Mouse (Mus musculus): ENCODE data around the gene Sh3kbp1. TPM values are rescaled to one million over a fixed set of nuclear protein-coding genes. Genes with fewer than 3 reads are reported as not detected.
"Not testable (repeated sequence)": the region's sequence is repeated elsewhere in the genome, so short reads cannot be mapped to it uniquely, and the experiment has no call there.

Sh3kbp1 gene
- polyA plus RNA-seq (2015; fragmentation: Nextera tagmentation; extraction: Ambion mirVana): 31.0 and 33.5 TPM in 2 replicates

DNA sequence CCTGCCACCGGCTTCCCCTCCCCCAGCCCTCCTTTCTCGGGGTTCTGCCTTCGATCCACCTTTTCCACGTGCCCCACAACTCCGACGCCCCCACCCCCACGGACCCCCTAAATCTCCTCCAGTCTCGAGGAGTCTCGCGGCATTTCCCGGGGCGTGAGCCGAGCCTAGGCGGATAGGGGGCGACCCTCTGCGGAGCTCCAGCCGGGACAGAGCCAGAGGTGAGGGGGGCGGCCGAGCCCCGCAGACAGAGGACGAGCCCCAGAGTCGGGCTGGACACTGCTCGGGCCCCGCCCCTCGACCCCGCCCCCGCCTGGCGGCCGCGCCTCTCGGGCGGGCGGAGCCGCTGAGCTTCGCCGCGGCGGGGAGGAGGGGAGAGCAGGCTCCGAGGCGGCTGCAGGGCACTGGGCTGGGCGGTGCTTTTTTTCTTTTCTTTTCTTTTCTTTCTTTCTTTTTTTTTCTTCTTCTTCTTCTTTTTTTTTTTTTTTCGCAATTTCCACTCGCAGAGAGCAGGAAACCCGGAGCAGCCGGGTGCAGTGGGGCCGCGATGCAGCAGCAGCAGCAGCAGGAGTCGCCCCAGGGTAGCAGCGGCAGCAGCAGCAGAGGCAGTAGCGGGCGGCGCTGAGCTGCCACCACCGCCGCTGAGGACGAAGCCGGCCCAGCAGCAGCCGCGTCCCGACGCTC lies at the start of gene Sh3kbp1:
TSS of gene Sh3kbp1 (plus strand) at position 366 of the 681 bp plus-strand sequence.
- WGBS: 16% methylated on average over 38 of the region's 60 CpGs
- Histone ChIP-seq H3K4me2 (ENCODE audit: low read depth, low read length) (peak within 1 kb of the TSS; percentile 81), H3K27me3 (ENCODE audit: control insufficient read depth, insufficient read depth, low read depth, low read length) (no peaks in the 10 kb centered on the region), H3K4me3 (ENCODE audit: low read length) (peak within 1 kb of the TSS; percentile 61), H3K36me3 (ENCODE audit: control insufficient read depth, insufficient read depth, low read length) (no peaks in the 10 kb centered on the region), H3K4me1 (replicated peaks; ENCODE audit: control insufficient read depth, insufficient read depth, low read length) (no peaks in the 10 kb centered on the region), H3K27ac (ENCODE audit: low read length) (peak within 1 kb of the TSS; percentile 68), H3K9me3 (ENCODE audit: control insufficient read depth, low read length) (no peaks in the 10 kb centered on the region), H3K9ac (ENCODE audit: low read length) (peak within 1 kb of the TSS; percentile 73)
- peak; percentile 92 for ATAC-seq (ENCODE audit: low read depth)

DNA sequence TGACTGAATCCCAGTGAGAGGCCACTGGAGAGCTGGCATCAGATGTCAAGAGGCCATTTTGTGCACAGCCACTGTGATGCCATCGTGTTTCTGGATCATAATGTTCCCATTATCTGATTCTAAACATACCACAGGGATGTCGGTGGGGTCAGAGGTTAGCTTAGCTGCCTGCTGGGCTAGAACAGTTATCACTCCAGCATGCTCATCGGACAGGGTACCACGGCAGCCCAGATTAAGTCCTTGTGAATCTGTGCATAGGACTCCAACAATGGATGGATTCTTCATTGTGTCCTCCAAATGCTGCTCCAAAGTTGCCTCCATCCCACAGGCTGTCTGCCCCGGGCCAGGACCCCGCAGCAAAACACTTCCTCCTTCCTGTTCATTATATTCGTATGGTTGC lies 42.3 kb upstream of the Sh3kbp1 start:
- H3K36me3 ChIP-seq (ENCODE audit: control insufficient read depth, insufficient read depth, low read length); H3K4me1 ChIP-seq (replicated peaks; ENCODE audit: control insufficient read depth, insufficient read depth, low read length); H3K9me3 ChIP-seq (ENCODE audit: control insufficient read depth, low read length); H3K27me3 ChIP-seq (ENCODE audit: control insufficient read depth, insufficient read depth, low read depth, low read length); H3K4me3 ChIP-seq (ENCODE audit: low read length); ATAC-seq (ENCODE audit: low read depth); H3K27ac ChIP-seq (ENCODE audit: low read length); H3K4me2 ChIP-seq (ENCODE audit: low read depth, low read length); H3K9ac ChIP-seq (ENCODE audit: low read length): not testable (repeated sequence)
- 82% methylated on average over 7 of the region's 7 CpGs for WGBS

DNA sequence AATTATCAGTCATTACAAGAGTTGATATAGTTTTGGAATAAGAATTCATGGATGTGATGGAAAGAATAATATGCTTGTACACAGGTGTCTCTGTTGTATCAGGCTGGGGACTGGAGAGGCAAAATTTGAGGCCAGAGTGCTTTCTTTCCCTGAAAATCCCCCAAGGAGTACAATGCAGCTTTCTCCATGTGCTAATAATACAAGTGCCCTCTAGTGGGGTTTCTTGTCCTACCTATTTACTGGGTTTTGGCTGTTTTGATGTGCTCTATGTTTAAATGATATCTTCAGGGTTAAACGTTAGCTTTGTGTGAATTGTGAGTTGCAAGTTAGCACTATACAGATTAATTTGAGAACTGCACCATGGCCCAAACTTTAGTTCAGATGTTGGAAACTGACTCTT lies 35.4 kb upstream of the Sh3kbp1 start:
- 48% methylated on average over 1 of the region's 1 CpGs for WGBS
- no peaks in the 10 kb centered on the region for H3K9me3 ChIP-seq (ENCODE audit: control insufficient read depth, low read length)
- no peak overlapping the region for H3K4me2 ChIP-seq (ENCODE audit: low read depth, low read length)
- H3K4me3 ChIP-seq (ENCODE audit: low read length): no peak overlapping the region
- no peak overlapping the region for H3K27ac ChIP-seq (ENCODE audit: low read length)
- no peak overlapping the region for H3K9ac ChIP-seq (ENCODE audit: low read length)
- no peak for ATAC-seq (ENCODE audit: low read depth)
- H3K4me1 ChIP-seq (replicated peaks; ENCODE audit: control insufficient read depth, insufficient read depth, low read length): no peaks in the 10 kb centered on the region
- H3K36me3 ChIP-seq (ENCODE audit: control insufficient read depth, insufficient read depth, low read length): no peaks in the 10 kb centered on the region
- no peaks in the 10 kb centered on the region for H3K27me3 ChIP-seq (ENCODE audit: control insufficient read depth, insufficient read depth, low read depth, low read length)

DNA sequence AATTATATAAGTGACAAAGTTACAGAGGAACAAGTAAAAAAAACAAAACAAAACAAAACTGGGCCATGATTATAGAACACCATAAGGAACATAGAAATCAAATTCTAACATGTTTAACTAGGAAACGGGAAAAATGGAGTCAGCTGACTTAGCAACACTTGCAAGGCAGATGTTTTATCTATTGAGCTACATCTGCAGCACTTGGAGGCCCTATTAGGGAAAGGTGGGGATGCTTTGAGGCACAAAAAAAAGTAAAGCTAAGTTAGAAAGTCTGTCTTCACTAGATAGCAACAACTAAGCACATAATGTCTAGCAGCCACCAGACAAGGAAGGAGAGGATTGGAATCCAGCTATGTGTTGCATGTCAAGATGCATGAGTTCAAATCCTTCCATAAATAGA lies 29.6 kb upstream of the Sh3kbp1 start:
- no peak overlapping the region for H3K4me2 ChIP-seq (ENCODE audit: low read depth, low read length)

DNA sequence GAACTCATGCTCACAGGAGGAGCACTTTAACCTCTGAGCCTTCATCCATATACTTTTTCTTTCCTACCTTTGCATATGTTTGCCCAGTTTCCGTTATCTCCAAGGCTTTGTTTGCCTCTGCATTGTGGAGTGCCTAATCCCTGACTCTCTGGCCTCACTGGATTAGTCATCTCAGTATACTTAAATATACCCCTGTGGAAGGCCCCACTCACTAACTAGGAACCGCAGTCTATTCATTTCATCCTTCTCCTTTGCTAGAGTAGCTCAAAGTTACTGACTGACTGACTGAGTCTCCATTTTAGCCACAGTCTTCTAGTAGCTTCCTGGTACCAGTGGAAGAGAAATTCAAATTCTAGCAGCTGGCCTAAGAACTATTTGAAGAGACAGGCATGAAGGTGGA lies 22.2 kb upstream of the Sh3kbp1 start:
- no peak for ATAC-seq (ENCODE audit: low read depth)
- H3K9ac ChIP-seq (ENCODE audit: low read length): no peak overlapping the region
- no peaks in the 10 kb centered on the region for H3K36me3 ChIP-seq (ENCODE audit: control insufficient read depth, insufficient read depth, low read length)
- H3K4me1 ChIP-seq (replicated peaks; ENCODE audit: control insufficient read depth, insufficient read depth, low read length): no peaks in the 10 kb centered on the region
- WGBS: 76% methylated on average over 2 of the region's 2 CpGs
- no peak overlapping the region for H3K27ac ChIP-seq (ENCODE audit: low read length)
- no peak overlapping the region for H3K4me2 ChIP-seq (ENCODE audit: low read depth, low read length)
- H3K27me3 ChIP-seq (ENCODE audit: control insufficient read depth, insufficient read depth, low read depth, low read length): no peaks in the 10 kb centered on the region
- no peak overlapping the region for H3K4me3 ChIP-seq (ENCODE audit: low read length)
- H3K9me3 ChIP-seq (ENCODE audit: control insufficient read depth, low read length): no peaks in the 10 kb centered on the region

More for the DNA sequence above, 29.6 kb upstream of the Sh3kbp1 start:
- no peak for ATAC-seq (ENCODE audit: low read depth)
- Histone ChIP-seq H3K27me3 (ENCODE audit: control insufficient read depth, insufficient read depth, low read depth, low read length) (no peaks in the 10 kb centered on the region), H3K4me3 (ENCODE audit: low read length) (no peak overlapping the region), H3K4me1 (replicated peaks; ENCODE audit: control insufficient read depth, insufficient read depth, low read length) (no peaks in the 10 kb centered on the region), H3K9me3 (ENCODE audit: control insufficient read depth, low read length) (no peaks in the 10 kb centered on the region), H3K27ac (ENCODE audit: low read length) (no peak overlapping the region), H3K9ac (ENCODE audit: low read length) (no peak overlapping the region), H3K36me3 (ENCODE audit: control insufficient read depth, insufficient read depth, low read length) (no peaks in the 10 kb centered on the region)
- 77% methylated on average over 1 of the region's 1 CpGs for WGBS

DNA sequence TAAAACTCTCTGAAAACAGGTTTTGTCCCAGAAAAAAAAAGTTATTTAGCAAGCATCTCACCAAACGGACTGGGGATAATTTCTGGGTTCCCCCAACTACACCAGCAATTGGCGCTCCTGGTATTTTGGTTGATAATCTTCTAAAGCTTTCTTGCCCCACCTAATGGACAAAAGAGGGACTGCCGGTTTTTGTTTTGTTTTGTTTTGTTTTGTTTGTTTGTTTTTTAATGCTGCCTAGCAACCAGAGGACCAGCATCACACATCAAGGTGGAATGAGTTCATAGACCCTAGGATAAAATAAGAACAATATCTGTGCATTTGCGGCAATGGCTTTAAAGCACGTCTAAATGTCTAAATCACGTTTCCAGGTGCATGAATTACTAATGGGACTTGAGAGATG lies 20.1 kb upstream of the Sh3kbp1 start:
- ATAC-seq (ENCODE audit: low read depth): no peak
- Histone ChIP-seq H3K4me2 (ENCODE audit: low read depth, low read length) (no peak overlapping the region), H3K27me3 (ENCODE audit: control insufficient read depth, insufficient read depth, low read depth, low read length) (0 out of 2 replicates have a peak, but pooled peaks cover 2% of the 10 kb centered on the region), H3K4me3 (ENCODE audit: low read length) (no peak overlapping the region), H3K9me3 (ENCODE audit: control insufficient read depth, low read length) (no peaks in the 10 kb centered on the region), H3K36me3 (ENCODE audit: control insufficient read depth, insufficient read depth, low read length) (no peaks in the 10 kb centered on the region), H3K4me1 (replicated peaks; ENCODE audit: control insufficient read depth, insufficient read depth, low read length) (no peaks in the 10 kb centered on the region), H3K9ac (ENCODE audit: low read length) (no peak overlapping the region), H3K27ac (ENCODE audit: low read length) (no peak overlapping the region)
- 42% methylated on average over 6 of the region's 6 CpGs for WGBS

DNA sequence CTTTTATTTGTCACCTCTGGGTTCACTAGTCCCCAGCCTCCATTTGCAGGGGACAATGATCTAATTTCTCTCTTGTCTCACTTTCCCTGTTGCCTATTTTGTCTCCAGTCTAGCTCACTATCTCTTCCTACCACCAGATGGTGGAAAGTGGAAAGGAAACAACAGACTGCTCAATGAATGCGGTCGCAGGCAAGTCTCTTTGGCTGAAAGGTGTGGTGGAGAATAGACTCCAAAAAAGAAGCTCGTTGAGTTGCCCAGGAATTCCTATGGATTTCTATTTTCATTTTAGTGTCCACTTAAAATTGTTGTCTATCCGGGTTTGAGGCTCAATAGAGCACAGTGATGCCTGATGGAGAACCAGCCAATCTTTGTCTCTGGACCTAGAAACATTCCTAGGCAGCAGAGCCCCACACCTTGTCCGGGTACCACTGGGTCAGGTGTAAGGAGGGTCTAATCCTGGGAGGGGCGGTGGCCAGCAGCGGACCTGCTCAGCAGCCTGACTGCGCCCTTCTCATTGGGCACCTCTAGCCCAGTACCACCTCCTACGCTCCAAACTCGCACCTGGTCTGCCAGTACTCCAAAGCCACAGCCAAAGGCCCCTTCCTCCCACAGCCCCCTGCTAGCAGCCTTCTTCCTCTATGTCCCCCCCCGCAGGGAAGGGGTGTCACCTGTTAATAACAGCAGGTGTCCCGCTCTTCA lies 715 bp upstream of the Sh3kbp1 start:
- no peaks in the 10 kb centered on the region for H3K4me1 ChIP-seq (replicated peaks; ENCODE audit: control insufficient read depth, insufficient read depth, low read length)
- H3K9ac ChIP-seq (ENCODE audit: low read length): no peak overlapping the region
- peak; percentile 25; the same call in 1 of the 2 replicates for ATAC-seq (ENCODE audit: low read depth)
- peak overlapping the region; percentile 61 for H3K4me3 ChIP-seq (ENCODE audit: low read length)
- H3K4me2 ChIP-seq (ENCODE audit: low read depth, low read length): peak overlapping the region; percentile 81
- WGBS: 23% methylated on average over 12 of the region's 12 CpGs
- H3K9me3 ChIP-seq (ENCODE audit: control insufficient read depth, low read length): no peaks in the 10 kb centered on the region
- H3K27ac ChIP-seq (ENCODE audit: low read length): no peak overlapping the region
- no peaks in the 10 kb centered on the region for H3K27me3 ChIP-seq (ENCODE audit: control insufficient read depth, insufficient read depth, low read depth, low read length)
- no peaks in the 10 kb centered on the region for H3K36me3 ChIP-seq (ENCODE audit: control insufficient read depth, insufficient read depth, low read length)

DNA sequence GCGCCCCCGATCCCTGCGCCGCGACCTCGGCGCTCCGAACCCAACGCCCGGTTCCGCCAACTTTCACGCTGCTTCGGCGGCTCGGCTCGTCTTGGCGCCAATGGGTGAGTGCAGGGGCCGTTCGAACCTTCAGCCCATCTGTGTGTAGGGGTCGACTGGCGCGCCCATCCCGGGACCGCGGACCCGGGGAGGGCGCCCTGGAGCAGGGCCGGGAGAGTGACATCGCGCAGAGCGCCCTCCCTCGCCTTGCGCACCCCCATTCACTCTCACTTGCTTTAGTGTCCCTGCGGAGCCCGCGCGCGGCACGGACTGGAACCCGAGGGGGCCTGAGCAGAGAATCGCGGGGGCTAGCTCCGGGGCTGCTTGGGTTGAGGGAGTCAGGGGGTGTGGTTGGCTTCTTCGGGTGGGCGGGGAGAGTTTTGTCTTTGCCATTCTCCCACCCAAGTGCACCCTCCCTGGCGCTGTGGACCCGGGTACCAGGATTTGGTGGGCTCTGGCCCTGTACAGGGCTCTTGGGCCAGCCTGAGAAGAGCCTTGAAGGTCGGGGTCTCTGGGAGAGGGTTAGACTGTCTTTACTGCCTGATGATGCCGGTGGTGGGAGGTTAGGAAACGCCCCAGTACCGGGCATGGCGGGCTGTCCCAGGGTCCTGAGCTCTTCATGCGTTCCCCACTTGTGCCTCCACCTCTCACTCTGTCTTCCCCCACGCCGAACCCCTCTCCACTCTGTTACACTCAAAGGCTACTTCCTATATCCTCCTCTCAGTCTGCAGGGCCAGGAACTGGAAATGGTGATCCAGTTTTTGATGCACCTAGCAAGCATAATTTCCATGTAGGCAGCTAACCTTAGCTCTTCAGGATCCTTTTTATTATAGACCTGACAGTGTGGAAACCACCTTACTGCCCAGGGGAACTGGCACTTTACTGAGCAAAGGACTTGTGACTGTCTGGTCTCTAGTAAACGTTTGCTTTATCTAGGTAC lies 805 bp downstream of the Sh3kbp1 start:
- no peaks in the 10 kb centered on the region for H3K27me3 ChIP-seq (ENCODE audit: control insufficient read depth, insufficient read depth, low read depth, low read length)
- peak overlapping the region; percentile 73 for H3K9ac ChIP-seq (ENCODE audit: low read length)
- 12% methylated on average over 37 of the region's 56 CpGs for WGBS
- peak overlapping the region; percentile 61 for H3K4me3 ChIP-seq (ENCODE audit: low read length)
- H3K9me3 ChIP-seq (ENCODE audit: control insufficient read depth, low read length): no peaks in the 10 kb centered on the region
- no peaks in the 10 kb centered on the region for H3K36me3 ChIP-seq (ENCODE audit: control insufficient read depth, insufficient read depth, low read length)
- ATAC-seq (ENCODE audit: low read depth): peak; percentile 79
- H3K4me2 ChIP-seq (ENCODE audit: low read depth, low read length): peak overlapping the region; percentile 81
- no peaks in the 10 kb centered on the region for H3K4me1 ChIP-seq (replicated peaks; ENCODE audit: control insufficient read depth, insufficient read depth, low read length)
- peak overlapping the region; percentile 68 for H3K27ac ChIP-seq (ENCODE audit: low read length)

DNA sequence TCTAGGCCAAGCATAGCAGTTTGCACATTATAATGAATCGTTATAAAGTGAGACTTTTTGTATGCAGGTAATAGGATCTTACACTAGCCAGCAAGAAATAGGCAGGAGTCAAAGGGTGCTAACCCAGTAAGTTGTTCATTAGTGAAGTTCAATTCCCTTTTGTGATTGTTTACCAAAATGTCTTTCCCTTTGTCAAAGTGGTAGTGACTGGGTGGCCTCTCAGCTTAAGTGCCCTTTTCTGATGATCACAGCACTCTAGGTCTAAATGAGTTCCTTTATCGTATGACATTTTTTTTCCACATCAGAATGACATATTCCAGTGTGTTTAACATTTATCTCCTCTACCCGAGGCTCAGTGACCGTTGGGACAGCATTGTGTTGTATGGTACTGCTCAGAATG lies 1.6 kb downstream of the Sh3kbp1 start:
- Histone ChIP-seq H3K4me3 (ENCODE audit: low read length) (peak overlapping the region; percentile 61), H3K36me3 (ENCODE audit: control insufficient read depth, insufficient read depth, low read length) (no peaks in the 10 kb centered on the region), H3K4me2 (ENCODE audit: low read depth, low read length) (peak overlapping the region; percentile 81), H3K9ac (ENCODE audit: low read length) (no peak overlapping the region), H3K27ac (ENCODE audit: low read length) (no peak overlapping the region), H3K4me1 (replicated peaks; ENCODE audit: control insufficient read depth, insufficient read depth, low read length) (no peaks in the 10 kb centered on the region), H3K27me3 (ENCODE audit: control insufficient read depth, insufficient read depth, low read depth, low read length) (no peaks in the 10 kb centered on the region), H3K9me3 (ENCODE audit: control insufficient read depth, low read length) (no peaks in the 10 kb centered on the region)
- 34% methylated on average over 4 of the region's 4 CpGs for WGBS
- ATAC-seq (ENCODE audit: low read depth): no peak

Data from lung, embryonic 16.5 days (tissue).